Mouse (Mus musculus) MN1 (cell line): ENCODE measurements at regions not wholly inside any gene's neighbourhood (a gene's known extent, or its start where the extent isn't known, plus 50 kb on each side); places are given as distances from the start of the nearest gene placed in this dataset.

Experiments
- DNase-seq: peaks from one replicate; pipeline ENCODE4 v3.0.0-alpha.2; 2016; ENCODE audit warnings: low spot score

- DNase-seq = no peak
Measured at GRCm38 (mm10) chr11:33061570-33061969, 85.6 kb downstream of the Fgf18 start.

DNA sequence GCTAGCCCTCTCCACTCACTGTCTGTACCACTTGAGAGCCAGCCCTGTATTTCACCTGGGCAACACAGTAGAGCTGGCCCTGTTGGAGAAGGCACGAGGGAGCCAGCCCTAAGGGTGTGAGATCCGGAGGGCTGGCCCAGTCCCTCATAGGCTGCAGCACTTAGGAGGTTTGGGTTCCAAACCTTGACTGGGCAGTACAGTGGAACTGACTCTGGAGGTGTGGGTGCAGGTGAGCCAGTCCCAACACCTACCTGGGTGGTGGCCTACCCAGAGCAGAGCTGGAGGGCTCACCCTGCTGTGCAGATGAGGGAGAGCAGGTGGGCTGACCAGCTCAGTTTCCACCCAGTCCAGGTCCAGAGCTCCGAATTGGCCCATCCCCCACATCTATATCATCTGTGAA lies 86.8 kb downstream of the Fgf18 start:
- no peak for DNase-seq

DNA sequence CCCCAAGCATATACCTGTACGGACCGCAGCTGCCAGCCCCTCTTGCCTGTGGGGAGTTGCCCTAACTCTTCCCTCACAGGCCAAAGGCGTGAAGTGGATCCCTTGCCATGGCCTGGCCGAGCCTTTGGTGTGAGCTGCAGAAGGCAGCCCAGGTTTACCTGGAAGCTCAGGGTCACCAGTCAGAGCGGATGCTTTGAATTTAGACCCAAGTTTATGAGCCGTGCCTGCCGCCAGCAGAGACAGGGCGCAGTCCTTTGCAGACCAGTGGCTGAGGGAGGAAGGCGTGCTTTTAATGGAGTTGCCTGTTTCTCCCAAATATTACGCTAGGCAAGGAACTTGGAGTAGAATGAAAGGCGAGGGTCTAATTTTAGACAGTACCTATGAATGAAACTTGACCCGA lies 97.0 kb downstream of the Fgf18 start:
- no peak for DNase-seq

- DNase-seq = no peak
Measured at GRCm38 (mm10) chr11:33039854-33040792, 107.1 kb downstream of the Fgf18 start.

DNA sequence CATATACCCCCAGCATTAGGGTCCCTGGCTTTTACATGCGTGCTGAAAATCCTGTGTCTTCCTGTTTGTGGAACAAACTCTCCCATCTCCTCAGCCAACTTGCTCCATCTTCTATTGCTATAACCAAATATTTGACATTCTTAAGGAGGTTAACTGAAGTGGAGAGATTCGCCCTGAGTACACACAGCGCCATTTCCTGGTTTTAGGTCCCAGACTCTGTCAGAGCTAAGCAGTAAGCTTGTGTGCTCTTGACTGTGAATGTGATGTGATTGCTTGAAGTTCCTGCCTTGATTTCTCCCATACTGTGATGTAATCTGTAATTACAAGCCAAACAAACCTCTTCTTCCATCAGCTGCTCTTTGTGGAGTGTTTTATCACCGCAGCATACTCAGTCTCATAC lies 110.8 kb downstream of the Fgf18 start:
- DNase-seq = no peak

DNA sequence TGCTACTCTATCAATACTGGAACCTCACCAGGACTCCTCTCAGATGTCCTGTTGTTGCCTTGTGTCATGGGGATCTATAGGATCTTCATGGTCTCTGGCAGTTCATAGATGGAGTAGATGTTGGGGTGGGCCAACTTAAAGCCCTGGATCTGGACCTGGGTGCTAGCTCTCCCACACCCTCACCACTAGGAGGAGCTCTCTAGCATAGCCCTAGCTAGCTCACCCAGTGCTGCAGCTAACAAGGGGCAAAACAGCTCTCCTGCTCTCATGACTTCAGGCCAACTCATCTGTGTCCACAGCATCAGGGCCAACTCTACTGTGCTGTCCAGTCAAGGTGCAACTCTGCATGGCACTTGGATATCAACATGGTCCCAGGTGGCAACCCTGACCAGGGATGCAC lies 118.3 kb downstream of the Fgf18 start:
- DNase-seq = peak; percentile 16

- no peak for DNase-seq
Measured at GRCm38 (mm10) chr11:33027121-33027520, 120.1 kb downstream of the Fgf18 start.

- DNase-seq = no peak
Measured at GRCm38 (mm10) chr11:33013229-33014185, 133.7 kb downstream of the Fgf18 start.

- DNase-seq = no peak
Measured at GRCm38 (mm10) chr11:33012384-33013160, 134.6 kb downstream of the Fgf18 start.

GRCm38 (mm10) chr11:33008611-33009010 lies 138.6 kb downstream of the Fgf18 start:
- DNase-seq = no peak

DNA sequence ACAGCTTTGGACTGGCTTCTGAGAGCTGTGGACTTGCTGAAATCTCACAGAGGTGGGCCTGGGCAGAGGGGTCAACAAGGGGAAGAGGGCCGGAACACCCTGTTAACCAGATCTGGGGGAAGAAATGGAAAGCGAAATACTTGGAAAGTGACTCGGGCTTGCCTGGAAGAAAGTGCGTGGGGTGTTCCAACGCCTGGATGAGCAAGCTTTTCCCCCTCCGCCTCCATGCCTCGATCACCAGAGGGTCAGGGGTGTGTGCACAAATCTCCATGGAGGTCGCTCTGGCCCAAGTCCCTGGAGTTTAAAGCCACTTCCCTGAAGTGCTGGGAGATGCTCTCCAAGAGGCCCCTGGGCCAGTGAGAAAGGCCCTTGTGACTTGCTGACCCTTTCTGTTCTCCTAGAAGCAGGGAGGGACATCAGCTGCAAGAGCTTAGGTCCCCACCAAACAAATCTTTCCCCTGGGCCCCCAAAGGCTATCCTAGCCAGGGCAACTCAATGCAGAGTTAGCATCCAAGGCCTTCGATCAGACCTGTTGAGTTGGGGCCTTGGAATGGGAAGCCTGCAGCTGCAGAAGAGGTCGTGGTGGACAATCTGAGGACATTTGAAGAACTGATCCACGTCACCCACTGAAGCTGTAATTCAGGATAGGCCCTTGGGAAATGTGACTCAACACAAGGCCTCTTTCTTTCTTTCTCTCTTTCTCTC lies 139.2 kb downstream of the Fgf18 start:
- DNase-seq = no peak

- no peak for DNase-seq
Measured at GRCm38 (mm10) chr11:33007366-33007765, 139.8 kb downstream of the Fgf18 start.

DNA sequence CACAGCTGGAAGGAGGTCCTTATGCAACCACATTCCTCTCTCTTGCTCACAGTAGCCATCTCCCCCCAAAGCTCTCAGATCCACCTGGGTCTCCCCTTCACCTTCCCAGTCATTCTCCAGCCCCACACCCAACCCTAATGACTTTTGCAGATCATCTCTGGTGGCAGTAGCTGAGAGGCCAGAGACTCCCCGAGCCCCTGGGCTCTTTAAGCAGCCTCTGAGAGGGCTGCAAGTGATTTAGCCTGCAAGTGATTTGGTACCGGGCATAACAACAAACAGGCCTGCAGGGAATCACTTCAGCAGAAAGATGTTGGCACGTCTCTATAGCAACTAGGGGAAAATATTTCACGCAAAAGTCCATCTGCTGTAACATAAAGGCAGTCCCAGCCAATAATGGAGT lies 142.0 kb downstream of the Fgf18 start:
- no peak for DNase-seq

- DNase-seq = no peak
Measured at GRCm38 (mm10) chr11:33004603-33005002, 142.6 kb downstream of the Fgf18 start.

DNA sequence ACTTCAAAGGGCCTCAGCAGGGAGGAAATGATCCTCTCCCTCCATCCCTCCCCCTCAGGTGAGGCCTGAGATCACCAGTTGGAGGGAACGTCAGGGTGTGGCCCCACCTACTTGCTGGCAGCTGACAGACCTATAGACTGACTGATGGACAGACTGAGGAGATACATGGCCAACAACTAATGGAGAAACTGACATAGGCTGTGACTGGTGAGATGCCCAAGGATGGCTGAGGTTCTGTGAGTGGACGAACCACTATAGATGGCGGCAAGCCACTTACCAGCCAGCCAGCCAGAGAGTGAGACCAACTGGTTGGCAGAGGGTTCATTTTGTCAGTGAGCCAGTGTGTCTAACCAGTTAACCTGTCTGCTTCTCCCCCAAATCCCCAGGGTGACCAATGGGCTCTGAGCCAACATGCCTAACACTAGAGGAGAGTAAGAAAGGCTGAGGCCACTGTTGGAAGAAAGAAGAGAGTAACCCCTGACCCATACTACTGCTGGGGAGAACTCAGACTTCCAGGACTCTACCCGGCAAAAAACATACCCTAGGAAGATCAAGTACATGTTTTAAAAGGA lies 147.4 kb downstream of the Fgf18 start:
- DNase-seq = no peak

- DNase-seq = no peak
Measured at GRCm38 (mm10) chr11:32998687-32999605, 148.3 kb downstream of the Fgf18 start.

DNA sequence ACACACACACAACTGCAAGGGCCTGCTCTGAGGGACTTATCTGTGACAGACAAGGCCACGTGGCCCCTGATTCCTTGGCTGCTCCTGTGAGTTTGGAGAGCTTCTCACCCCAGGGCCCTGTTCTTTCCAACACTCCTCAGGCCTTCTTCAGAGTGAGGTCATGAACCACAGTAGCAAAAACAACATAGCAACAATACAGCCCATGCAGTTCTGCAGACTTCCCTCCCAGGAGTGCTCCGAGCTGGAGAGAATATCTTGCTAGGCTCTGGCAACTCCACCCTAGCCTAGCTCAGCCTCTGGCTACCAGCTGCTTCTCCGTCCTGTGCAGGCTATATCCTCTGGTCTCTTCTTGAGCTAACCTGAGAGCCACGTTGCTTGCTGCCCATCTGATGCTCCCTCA lies 152.8 kb downstream of the Fgf18 start:
- DNase-seq = no peak

GRCm38 (mm10) chr11:32993439-32993838 lies 153.8 kb downstream of the Fgf18 start:
- DNase-seq = no peak

GRCm38 (mm10) chr11:32991036-32991616 lies 156.1 kb downstream of the Fgf18 start:
- DNase-seq = no peak
